Mouse (Mus musculus): ENCODE measurements at regions not wholly inside any gene's neighbourhood (a gene's known extent, or its start where the extent isn't known, plus 50 kb on each side); places are given as distances from the start of the nearest gene placed in this dataset.
"Not testable (repeated sequence)": the region's sequence is repeated elsewhere in the genome, so short reads cannot be mapped to it uniquely, and the experiment has no call there.

DNA sequence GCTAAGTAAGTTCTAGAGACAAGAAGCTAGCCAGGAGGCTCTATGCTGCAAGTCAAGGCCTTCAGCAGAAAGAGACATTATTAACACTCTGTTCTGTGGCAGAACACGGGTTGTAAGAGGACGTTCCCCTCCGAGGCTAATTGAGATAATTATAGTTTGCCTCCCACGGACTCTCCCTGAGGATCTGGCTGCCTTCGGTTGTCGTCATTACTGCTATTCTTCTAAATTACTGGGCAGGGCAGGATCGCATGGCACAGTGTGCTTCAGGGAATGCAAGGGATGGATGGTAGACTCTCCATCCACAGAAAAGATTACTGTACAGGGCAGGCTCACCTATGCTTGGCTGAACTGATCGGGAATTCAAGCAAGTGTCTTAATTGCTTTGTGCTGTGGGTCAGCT, 124.7 kb upstream of the Rgma start:
- no peaks in the 10 kb centered on the region for H3K36me3 ChIP-seq (ENCODE audit: control insufficient read depth, insufficient read depth, low read length)
- H3K4me2 ChIP-seq (ENCODE audit: low read depth, low read length), result no peak overlapping the region
- 72% methylated on average over 8 of the region's 8 CpGs for WGBS
- no peaks in the 10 kb centered on the region for H3K4me1 ChIP-seq (ENCODE audit: control insufficient read depth, insufficient read depth, low read length)
- no peak overlapping the region for H3K4me3 ChIP-seq (replicated peaks; ENCODE audit: low read length)
- no peak for ATAC-seq (ENCODE audit: insufficient read depth, low FRiP score)
- H3K27me3 ChIP-seq (ENCODE audit: control insufficient read depth, insufficient read depth, low read length), result no peaks in the 10 kb centered on the region
- H3K27ac ChIP-seq (ENCODE audit: low read length), result no peak overlapping the region
- H3K9me3 ChIP-seq (replicated peaks; ENCODE audit: control insufficient read depth, low read length), result no peaks in the 10 kb centered on the region
- no peak overlapping the region for H3K9ac ChIP-seq (ENCODE audit: low read length)

DNA sequence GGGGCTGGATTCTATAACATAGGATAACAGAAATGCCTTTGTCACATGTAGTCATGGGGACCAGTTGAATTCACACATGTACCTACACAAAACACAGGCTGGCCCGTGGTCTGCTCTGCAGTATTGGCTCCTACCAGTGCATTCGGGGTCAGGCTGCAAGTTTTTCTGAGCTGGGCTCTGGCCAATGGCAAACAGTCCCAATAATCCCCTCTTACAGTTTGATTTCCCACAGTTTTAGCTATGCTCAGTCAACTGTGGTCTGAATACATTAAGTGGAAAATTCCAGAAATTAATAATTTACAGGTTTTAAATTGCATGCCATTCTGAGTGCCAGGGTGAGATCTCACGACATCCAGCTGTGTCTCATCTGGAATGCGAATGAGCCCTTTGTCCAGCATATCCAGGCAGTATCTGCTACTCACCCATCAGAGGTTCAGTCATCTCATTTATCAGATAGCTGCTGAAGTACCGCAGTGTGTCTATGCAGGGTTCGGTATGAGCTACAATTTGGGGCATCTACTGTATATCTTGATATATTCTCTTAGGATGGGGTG, 124.0 kb upstream of the Rgma start:
- no peak overlapping the region for H3K4me3 ChIP-seq (replicated peaks; ENCODE audit: low read length)
- ATAC-seq (ENCODE audit: insufficient read depth, low FRiP score), result no peak
- no peak overlapping the region for H3K9ac ChIP-seq (ENCODE audit: low read length)
- H3K27ac ChIP-seq (ENCODE audit: low read length), result no peak overlapping the region
- no peaks in the 10 kb centered on the region for H3K4me1 ChIP-seq (ENCODE audit: control insufficient read depth, insufficient read depth, low read length)
- H3K36me3 ChIP-seq (ENCODE audit: control insufficient read depth, insufficient read depth, low read length), result no peaks in the 10 kb centered on the region
- H3K9me3 ChIP-seq (replicated peaks; ENCODE audit: control insufficient read depth, low read length), result no peaks in the 10 kb centered on the region
- no peak overlapping the region for H3K4me2 ChIP-seq (ENCODE audit: low read depth, low read length)
- no peaks in the 10 kb centered on the region for H3K27me3 ChIP-seq (ENCODE audit: control insufficient read depth, insufficient read depth, low read length)
- 67% methylated on average over 6 of the region's 6 CpGs for WGBS

DNA sequence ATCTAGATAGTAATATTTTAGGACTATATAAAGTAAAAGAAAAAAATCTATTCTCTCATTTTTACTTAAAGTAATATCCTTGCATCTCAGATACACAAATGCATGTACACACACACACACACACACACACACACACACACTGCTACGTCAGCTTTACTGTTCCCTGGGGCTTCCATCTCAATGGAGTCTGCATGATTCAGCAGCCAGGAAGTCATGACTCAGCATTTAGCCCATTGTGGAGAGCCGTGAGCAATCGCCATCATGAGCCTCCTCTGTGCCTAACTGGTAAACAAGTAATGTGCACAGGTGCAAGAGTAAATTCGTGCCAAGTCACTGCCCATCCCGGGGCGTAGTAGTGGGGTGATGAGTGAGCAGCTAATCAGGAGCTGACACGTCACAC, 120.3 kb upstream of the Rgma start:
- not testable (repeated sequence) for H3K27me3 ChIP-seq (ENCODE audit: control insufficient read depth, insufficient read depth, low read length); H3K27ac ChIP-seq (ENCODE audit: low read length); H3K9ac ChIP-seq (ENCODE audit: low read length); H3K4me2 ChIP-seq (ENCODE audit: low read depth, low read length); H3K4me3 ChIP-seq (replicated peaks; ENCODE audit: low read length); H3K36me3 ChIP-seq (ENCODE audit: control insufficient read depth, insufficient read depth, low read length); ATAC-seq (ENCODE audit: insufficient read depth, low FRiP score); H3K9me3 ChIP-seq (replicated peaks; ENCODE audit: control insufficient read depth, low read length); H3K4me1 ChIP-seq (ENCODE audit: control insufficient read depth, insufficient read depth, low read length)
- WGBS, result 68% methylated on average over 4 of the region's 7 CpGs

DNA sequence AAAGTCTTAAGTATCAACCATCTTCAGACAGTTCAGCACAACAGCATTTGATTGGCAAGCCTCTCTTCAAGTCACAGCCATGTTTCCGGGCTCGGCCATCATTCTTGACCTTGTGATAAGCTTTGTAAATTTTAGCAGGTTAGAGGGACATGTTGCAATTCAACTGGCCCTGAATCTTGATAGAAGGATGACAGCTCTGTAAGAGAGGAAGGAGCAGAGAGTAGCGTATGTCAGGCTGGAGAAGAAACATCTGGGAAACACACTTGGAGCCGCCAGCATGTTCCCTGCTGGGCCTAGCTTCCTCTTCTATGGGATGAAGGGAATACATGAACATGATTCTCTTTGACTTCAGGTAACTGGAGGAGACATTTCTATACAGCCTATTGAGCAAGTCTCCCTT, 115.2 kb upstream of the Rgma start:
- H3K4me3 ChIP-seq (replicated peaks; ENCODE audit: low read length), result no peak overlapping the region
- H3K27me3 ChIP-seq (ENCODE audit: control insufficient read depth, insufficient read depth, low read length), result no peaks in the 10 kb centered on the region
- no peak overlapping the region for H3K4me2 ChIP-seq (ENCODE audit: low read depth, low read length)
- 70% methylated on average over 4 of the region's 4 CpGs for WGBS
- no peak overlapping the region for H3K27ac ChIP-seq (ENCODE audit: low read length)
- no peak overlapping the region for H3K9ac ChIP-seq (ENCODE audit: low read length)
- H3K36me3 ChIP-seq (ENCODE audit: control insufficient read depth, insufficient read depth, low read length), result no peaks in the 10 kb centered on the region
- H3K9me3 ChIP-seq (replicated peaks; ENCODE audit: control insufficient read depth, low read length), result no peaks in the 10 kb centered on the region
- H3K4me1 ChIP-seq (ENCODE audit: control insufficient read depth, insufficient read depth, low read length), result no peaks in the 10 kb centered on the region
- no peak for ATAC-seq (ENCODE audit: insufficient read depth, low FRiP score)

DNA sequence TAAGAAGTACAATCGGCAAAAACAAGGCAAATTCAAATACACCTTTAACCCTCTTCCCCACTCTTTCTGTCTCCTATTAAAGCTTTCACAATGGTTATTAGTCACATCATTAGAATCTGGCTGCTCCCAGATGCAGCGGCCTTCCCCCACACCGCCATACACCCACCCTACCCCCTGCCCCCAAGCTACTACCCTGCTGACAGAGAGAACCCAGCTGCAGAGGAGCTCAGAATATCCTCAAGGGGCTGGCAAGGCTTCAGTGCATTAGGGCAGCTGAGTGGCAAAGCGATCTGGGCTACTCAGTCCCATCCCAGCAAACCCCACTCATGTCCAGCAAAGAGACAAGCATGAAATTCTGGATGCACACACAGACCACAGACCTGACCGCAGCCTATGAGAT, 113.6 kb upstream of the Rgma start:
- H3K4me1 ChIP-seq (ENCODE audit: control insufficient read depth, insufficient read depth, low read length), result no peaks in the 10 kb centered on the region
- H3K4me2 ChIP-seq (ENCODE audit: low read depth, low read length), result no peak overlapping the region
- no peak overlapping the region for H3K9ac ChIP-seq (ENCODE audit: low read length)
- H3K4me3 ChIP-seq (replicated peaks; ENCODE audit: low read length), result no peak overlapping the region
- 68% methylated on average over 5 of the region's 5 CpGs for WGBS
- no peaks in the 10 kb centered on the region for H3K36me3 ChIP-seq (ENCODE audit: control insufficient read depth, insufficient read depth, low read length)
- H3K27ac ChIP-seq (ENCODE audit: low read length), result no peak overlapping the region
- no peaks in the 10 kb centered on the region for H3K9me3 ChIP-seq (replicated peaks; ENCODE audit: control insufficient read depth, low read length)
- no peak for ATAC-seq (ENCODE audit: insufficient read depth, low FRiP score)
- H3K27me3 ChIP-seq (ENCODE audit: control insufficient read depth, insufficient read depth, low read length), result no peaks in the 10 kb centered on the region

DNA sequence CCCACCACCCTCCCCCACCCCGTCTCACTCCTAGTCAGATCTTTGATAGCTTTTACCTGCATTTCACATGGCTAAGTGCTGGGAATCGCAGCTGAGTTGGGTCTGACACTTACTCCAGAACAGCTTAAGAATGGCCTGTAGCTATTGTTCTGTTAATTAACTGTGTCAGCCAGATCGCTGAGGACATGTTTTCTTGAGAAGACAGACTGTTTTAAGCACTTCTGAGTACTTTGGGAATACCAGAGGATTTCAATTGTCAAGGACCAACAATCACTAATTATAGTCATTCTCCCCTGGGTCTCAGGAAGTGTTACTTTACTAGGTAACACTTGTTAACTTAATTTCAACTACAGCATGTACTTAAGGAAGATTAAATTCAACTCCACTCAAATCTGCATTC, 112.8 kb upstream of the Rgma start:
- no peak for ATAC-seq (ENCODE audit: insufficient read depth, low FRiP score)
- 56% methylated on average over 3 of the region's 3 CpGs for WGBS
- no peak overlapping the region for H3K27ac ChIP-seq (ENCODE audit: low read length)
- H3K4me2 ChIP-seq (ENCODE audit: low read depth, low read length), result no peak overlapping the region
- no peaks in the 10 kb centered on the region for H3K36me3 ChIP-seq (ENCODE audit: control insufficient read depth, insufficient read depth, low read length)
- no peaks in the 10 kb centered on the region for H3K9me3 ChIP-seq (replicated peaks; ENCODE audit: control insufficient read depth, low read length)
- no peak overlapping the region for H3K4me3 ChIP-seq (replicated peaks; ENCODE audit: low read length)
- H3K9ac ChIP-seq (ENCODE audit: low read length), result no peak overlapping the region
- no peaks in the 10 kb centered on the region for H3K27me3 ChIP-seq (ENCODE audit: control insufficient read depth, insufficient read depth, low read length)
- H3K4me1 ChIP-seq (ENCODE audit: control insufficient read depth, insufficient read depth, low read length), result no peaks in the 10 kb centered on the region

DNA sequence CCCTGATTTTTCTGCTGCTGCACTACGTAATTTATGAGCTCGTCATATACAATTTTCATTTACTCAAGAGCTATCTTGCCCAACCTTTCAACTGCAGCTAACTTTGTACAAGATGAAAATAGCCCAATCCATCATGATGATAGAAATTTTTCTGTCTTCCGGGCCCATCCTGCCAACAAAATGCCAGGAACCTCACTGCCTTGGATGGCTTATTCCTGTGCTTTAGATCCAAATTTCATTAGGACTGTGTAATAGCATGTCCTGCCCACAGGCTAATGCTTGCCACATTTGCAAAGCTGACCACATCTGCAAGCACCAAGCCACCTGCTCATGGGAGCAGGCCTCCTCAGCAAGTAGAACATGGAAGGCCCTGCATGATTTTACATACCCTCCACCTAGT, 105.7 kb upstream of the Rgma start:
- WGBS, result 80% methylated on average over 3 of the region's 3 CpGs
- Histone ChIP-seq H3K9ac (ENCODE audit: low read length) (no peak overlapping the region), H3K9me3 (replicated peaks; ENCODE audit: control insufficient read depth, low read length) (no peaks in the 10 kb centered on the region; the same call in 1 of the 2 replicates), H3K27me3 (ENCODE audit: control insufficient read depth, insufficient read depth, low read length) (no peaks in the 10 kb centered on the region), H3K36me3 (ENCODE audit: control insufficient read depth, insufficient read depth, low read length) (no peaks in the 10 kb centered on the region), H3K27ac (ENCODE audit: low read length) (no peak overlapping the region), H3K4me3 (replicated peaks; ENCODE audit: low read length) (no peak overlapping the region), H3K4me2 (ENCODE audit: low read depth, low read length) (no peak overlapping the region), H3K4me1 (ENCODE audit: control insufficient read depth, insufficient read depth, low read length) (no peaks in the 10 kb centered on the region)
- ATAC-seq (ENCODE audit: insufficient read depth, low FRiP score), result no peak

DNA sequence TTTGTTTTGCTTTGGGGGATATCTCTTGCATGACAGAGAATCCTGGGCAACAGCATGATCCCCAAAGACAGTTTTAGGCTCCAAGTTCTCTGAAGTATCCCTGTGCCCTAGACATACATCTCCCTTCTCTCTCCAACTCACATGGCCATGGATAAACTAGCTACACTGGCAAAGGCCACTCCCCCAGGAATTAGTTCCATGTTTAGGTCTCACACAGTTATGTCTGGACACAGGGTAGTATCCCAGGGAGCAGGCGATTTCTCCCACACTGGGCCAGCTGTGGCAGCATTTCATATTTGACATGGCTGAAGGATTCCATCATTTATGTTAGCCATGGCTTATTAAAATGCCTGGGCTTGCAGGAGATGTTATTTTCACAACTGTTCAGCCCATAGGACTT, 102.5 kb upstream of the Rgma start:
- no peak overlapping the region for H3K9ac ChIP-seq (ENCODE audit: low read length)
- no peaks in the 10 kb centered on the region for H3K4me1 ChIP-seq (ENCODE audit: control insufficient read depth, insufficient read depth, low read length)
- H3K9me3 ChIP-seq (replicated peaks; ENCODE audit: control insufficient read depth, low read length), result no peaks in the 10 kb centered on the region; the same call in 1 of the 2 replicates
- no peaks in the 10 kb centered on the region for H3K36me3 ChIP-seq (ENCODE audit: control insufficient read depth, insufficient read depth, low read length)
- no peak overlapping the region for H3K4me3 ChIP-seq (replicated peaks; ENCODE audit: low read length)
- no peak for ATAC-seq (ENCODE audit: insufficient read depth, low FRiP score)
- no peak overlapping the region for H3K4me2 ChIP-seq (ENCODE audit: low read depth, low read length)
- no peaks in the 10 kb centered on the region for H3K27me3 ChIP-seq (ENCODE audit: control insufficient read depth, insufficient read depth, low read length)
- no peak overlapping the region for H3K27ac ChIP-seq (ENCODE audit: low read length)
- WGBS, result 82% methylated on average over 1 of the region's 1 CpGs

DNA sequence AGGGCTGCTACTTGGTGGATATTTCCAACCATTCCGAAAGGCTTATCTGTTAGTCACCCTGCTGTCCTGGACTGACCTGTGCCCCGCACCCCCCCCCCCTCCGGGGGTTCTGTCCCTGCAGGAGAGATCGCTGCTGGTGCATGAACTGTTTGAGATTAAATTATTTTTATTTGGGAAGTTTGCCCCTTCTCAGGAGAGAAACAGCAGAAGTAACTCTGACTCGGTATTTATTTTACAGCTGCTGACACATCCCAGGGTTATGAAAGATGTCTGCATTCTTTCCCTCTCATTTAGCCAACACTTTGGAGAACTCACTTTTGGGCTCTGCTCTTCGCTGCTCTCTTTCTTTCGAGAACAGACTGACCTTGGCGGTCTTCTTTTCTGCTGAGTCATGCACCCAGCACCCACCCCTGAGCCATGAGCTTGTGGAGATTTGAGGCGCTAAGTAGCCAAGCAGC, 99.5 kb upstream of the Rgma start:
- no peak overlapping the region for H3K9ac ChIP-seq (ENCODE audit: low read length)
- H3K4me3 ChIP-seq (replicated peaks; ENCODE audit: low read length), result no peak overlapping the region
- no peak overlapping the region for H3K4me2 ChIP-seq (ENCODE audit: low read depth, low read length)
- H3K27ac ChIP-seq (ENCODE audit: low read length), result peak overlapping the region; percentile 12; the same call in 1 of the 2 replicates
- H3K27me3 ChIP-seq (ENCODE audit: control insufficient read depth, insufficient read depth, low read length), result no peaks in the 10 kb centered on the region
- H3K9me3 ChIP-seq (replicated peaks; ENCODE audit: control insufficient read depth, low read length), result no peaks in the 10 kb centered on the region; the same call in 1 of the 2 replicates
- no peaks in the 10 kb centered on the region for H3K4me1 ChIP-seq (ENCODE audit: control insufficient read depth, insufficient read depth, low read length)
- 0 out of 2 replicates have a peak, but pooled peaks have one; percentile 21 for ATAC-seq (ENCODE audit: insufficient read depth, low FRiP score)
- 64% methylated on average over 9 of the region's 9 CpGs for WGBS
- no peaks in the 10 kb centered on the region for H3K36me3 ChIP-seq (ENCODE audit: control insufficient read depth, insufficient read depth, low read length)

DNA sequence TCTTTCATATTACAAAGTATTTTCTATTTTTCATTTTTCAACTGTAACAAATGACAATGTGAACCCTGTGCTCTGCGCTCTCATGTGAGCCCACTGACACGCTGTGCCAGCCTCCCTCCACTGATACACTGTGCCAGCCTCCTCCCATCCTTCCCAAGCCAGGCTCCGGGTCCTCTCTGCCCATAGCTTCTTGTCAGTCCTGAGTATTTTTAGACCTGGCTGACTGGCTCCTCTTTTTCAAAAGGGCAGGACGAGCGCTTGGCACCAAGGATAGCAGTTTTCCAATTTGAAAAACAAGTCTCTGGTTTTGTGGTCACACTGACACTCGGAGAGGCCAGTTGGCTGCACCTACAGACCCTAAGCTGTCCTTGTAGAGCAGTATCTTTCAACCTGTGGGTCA, 96.7 kb upstream of the Rgma start:
- Histone ChIP-seq H3K9me3 (replicated peaks; ENCODE audit: control insufficient read depth, low read length) (no peaks in the 10 kb centered on the region; the same call in 1 of the 2 replicates), H3K4me2 (ENCODE audit: low read depth, low read length) (no peak overlapping the region), H3K4me3 (replicated peaks; ENCODE audit: low read length) (no peak overlapping the region), H3K27me3 (ENCODE audit: control insufficient read depth, insufficient read depth, low read length) (no peaks in the 10 kb centered on the region), H3K27ac (ENCODE audit: low read length) (no peak overlapping the region), H3K9ac (ENCODE audit: low read length) (no peak overlapping the region), H3K4me1 (ENCODE audit: control insufficient read depth, insufficient read depth, low read length) (no peaks in the 10 kb centered on the region), H3K36me3 (ENCODE audit: control insufficient read depth, insufficient read depth, low read length) (no peaks in the 10 kb centered on the region)
- WGBS, result 86% methylated on average over 6 of the region's 6 CpGs
- no peak for ATAC-seq (ENCODE audit: insufficient read depth, low FRiP score)
